Mouse (Mus musculus): ENCODE results near the gene Cdc42bpg.
"Not testable (repeated sequence)": the region's sequence is repeated elsewhere in the genome, so short reads cannot be mapped to it uniquely, and the experiment has no call there.

Cdc42bpg gene

GRCm38 (mm10) chr19:6299450-6300267, 6.6 kb upstream of the Cdc42bpg start:
- no peak for DNase-seq

GRCm38 (mm10) chr19:6300402-6300841, 5.8 kb upstream of the Cdc42bpg start:
- no peak for DNase-seq

- DNase-seq, result no peak
Measured at GRCm38 (mm10) chr19:6302114-6302513, 4.1 kb upstream of the Cdc42bpg start.

DNA sequence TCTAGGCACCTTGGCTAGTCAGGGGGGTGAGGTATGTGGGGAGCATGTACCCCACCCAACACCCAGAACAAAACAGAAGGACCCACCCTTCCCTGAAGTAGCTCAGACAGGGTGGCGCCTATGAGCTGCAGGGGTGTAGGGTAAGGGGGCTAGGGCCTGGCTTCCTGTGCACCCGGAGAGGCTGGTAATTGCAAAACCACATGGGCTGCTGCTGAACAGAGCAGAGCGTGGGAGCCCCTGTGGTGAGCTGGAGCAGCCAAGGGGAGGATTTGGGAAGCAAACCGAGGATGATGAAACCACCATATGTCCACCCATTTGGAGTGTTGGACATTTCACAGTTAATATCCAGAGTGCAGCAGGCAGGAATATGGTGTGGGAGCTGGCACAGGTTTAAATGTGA, 3.7 kb upstream of the Cdc42bpg start:
- peak; percentile 89 to 91 for DNase-seq

- peak; percentile 45 to 60 for DNase-seq
Measured at GRCm38 (mm10) chr19:6303831-6304230, 2.4 kb upstream of the Cdc42bpg start.

DNA sequence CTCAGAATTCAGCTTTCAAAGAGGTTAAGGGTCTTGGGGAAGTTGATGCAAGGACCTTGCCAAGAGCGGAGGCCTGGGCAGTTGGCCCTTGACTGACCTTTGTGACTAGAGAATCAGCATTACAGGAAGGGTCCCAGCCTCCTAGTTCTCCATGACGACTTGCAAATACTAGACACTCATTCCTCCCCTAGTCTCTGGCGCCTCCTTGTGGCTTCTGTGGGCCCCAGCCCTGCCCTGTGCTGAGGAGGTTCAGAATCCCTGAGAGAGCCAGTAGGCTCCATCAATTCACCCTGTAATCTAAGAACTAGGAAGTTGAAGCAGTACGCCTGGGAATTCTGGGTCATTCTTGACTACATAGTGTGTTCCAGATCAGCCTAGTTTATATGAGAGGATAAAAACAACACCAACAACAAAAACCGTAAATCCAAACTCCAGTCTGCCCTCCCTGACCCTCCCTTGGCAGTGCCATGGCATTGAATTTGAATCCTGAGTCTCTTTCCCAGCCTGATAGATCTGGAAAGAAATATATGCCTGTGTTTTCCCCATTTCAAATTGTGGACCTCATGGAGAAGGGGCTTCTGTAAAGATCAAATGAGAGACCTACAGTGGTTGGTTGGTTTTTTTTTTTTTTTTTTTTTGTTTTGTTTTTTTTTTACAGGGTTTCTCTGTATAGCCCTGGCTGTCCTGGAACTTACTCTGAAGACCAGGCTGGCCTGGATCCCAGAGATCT, 1.3 kb upstream of the Cdc42bpg start:
- DNase-seq, result peak; percentile 88 to 92

DNA sequence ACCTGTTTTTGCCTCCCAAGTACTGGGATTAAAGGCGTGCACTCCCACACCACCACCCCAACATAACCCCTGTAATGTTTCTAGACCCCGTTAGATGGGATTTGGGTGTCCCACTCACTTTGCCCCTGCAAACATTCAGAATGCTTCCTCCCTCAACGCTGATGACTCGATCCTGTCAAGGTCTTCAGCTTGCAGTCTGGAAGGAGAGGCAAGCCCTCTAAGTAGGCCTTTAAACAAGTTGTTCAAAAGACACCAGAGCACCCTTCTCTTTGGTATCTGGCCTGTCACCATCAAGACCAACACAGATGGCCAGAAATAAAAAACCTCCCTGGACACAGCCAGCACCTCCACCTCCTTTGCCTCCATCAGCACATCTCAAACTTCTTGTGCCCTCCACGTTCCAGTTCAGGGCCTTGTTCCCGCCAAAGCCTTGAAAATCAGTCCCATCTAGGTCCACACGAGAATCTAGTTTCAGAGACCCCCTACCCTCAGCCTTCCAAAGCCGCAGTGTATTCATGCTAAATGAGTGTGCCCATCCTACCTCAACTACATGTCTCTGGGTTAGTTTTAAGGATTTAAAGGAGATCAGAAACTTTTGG, 640 bp upstream of the Cdc42bpg start:
- DNase-seq, result no peak

GRCm38 (mm10) chr19:6306586-6306985, 330 bp downstream of the Cdc42bpg start:
- DNase-seq, result peak; percentile 73 to 83

GRCm38 (mm10) chr19:6307733-6308531, 1.7 kb downstream of the Cdc42bpg start:
- no peak for DNase-seq

DNA sequence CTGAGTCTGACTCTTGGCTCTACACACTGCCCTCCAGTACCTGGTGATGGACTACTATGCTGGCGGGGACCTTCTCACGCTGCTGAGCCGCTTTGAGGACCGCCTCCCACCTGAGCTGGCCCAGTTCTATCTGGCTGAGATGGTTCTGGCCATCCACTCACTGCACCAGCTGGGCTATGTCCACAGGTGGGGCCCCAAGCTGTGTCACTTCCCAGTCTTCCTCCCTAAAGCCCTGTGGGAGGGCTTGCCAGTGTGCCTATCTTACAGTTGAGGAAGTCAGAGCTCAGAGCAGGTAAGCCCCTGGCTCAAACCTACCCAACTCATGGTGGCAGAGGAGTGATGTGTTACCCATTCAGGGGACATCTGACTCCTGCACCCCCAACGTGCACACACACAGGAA, 3.9 kb downstream of the Cdc42bpg start:
- DNase-seq, result peak; percentile 50 to 59

GRCm38 (mm10) chr19:6311783-6312182, 5.5 kb downstream of the Cdc42bpg start:
- not testable (repeated sequence) for DNase-seq

DNA sequence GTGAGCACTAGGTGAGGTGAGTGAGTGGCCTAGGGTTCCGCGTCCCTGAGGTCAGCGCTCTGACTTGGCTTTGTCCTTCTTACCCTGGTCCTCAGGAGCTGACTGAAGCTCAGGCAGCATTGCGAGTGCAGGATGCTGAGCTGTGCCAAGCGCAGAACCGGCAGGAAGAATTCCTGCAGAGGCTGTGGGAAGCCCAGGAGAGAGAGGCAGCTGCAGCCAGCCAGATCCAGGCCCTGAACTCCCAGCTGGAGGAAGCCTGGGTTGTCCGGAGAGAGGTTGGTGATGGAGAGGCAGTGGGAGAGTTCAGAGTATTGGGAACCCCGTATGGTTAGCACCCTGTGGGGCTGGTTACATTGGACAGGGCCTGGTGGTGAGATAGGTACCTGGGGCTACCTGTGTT, 7.5 kb downstream of the Cdc42bpg start:
- no peak for DNase-seq

DNA sequence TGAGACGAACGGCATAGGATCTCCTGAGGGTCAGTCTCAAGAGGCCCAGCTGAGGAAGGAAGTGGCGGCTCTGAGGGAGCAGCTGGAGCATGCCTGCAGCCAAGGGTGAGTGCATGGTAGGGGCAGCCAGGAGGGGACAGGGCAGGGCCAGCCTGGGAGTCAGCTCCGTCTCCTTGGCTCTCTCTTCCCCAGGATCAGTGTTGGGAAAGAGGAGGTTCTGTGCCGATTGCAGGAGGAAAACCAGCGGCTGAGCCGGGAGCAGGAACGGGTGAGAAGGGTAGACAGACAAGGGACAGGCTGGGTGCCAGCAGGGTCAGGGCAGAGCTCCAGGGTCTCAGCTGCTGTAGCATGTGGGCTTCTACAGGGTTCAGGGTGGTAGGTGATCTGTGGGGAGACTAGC, 8.3 kb downstream of the Cdc42bpg start:
- no peak for DNase-seq

DNA sequence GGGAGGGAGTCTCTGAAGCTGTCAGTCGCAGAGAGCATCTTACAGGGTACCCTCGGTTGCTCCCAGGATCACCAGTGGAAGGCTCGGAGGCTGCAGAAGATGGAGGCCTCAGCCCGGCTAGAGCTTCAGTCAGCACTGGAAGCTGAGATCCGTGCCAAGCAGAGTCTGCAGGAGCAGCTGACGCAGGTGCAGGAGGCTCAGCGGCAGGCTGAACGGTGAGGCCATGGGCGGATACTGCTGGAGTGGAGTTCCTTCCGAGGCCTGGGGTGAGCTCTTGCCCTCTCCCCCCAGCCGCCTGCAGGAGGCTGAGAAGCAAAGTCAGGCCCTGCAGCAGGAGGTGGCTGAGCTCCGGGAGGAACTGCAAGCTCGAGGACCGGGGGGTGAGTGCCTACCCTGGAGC, 9.3 kb downstream of the Cdc42bpg start:
- peak; percentile 69 to 70 for DNase-seq

DNA sequence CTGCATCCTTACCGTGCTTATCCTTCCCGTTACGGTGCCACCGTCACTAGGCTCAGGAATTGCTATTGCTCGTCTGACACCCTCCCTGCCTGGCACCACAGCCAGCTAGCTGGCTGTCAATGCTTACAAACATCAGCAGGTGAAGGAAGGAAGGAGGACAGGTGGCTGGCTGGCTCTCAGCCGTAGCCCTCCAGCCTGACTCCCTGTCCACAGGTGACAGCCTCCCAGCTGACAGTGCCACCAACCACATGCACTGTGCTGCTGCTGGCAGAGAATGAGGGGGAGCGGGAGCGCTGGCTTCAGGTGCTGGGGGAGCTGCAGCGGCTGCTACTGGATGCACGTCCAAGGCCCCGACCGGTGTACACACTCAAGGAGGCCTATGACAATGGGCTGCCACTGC, 11.9 kb downstream of the Cdc42bpg start:
- DNase-seq, result no peak

GRCm38 (mm10) chr19:6321358-6321757, 15.1 kb downstream of the Cdc42bpg start:
- no peak for DNase-seq

- no peak for DNase-seq
Measured at GRCm38 (mm10) chr19:6321786-6322621, 15.7 kb downstream of the Cdc42bpg start.

- no peak for DNase-seq
Measured at GRCm38 (mm10) chr19:6324751-6325150, 18.5 kb downstream of the Cdc42bpg start.

DNA sequence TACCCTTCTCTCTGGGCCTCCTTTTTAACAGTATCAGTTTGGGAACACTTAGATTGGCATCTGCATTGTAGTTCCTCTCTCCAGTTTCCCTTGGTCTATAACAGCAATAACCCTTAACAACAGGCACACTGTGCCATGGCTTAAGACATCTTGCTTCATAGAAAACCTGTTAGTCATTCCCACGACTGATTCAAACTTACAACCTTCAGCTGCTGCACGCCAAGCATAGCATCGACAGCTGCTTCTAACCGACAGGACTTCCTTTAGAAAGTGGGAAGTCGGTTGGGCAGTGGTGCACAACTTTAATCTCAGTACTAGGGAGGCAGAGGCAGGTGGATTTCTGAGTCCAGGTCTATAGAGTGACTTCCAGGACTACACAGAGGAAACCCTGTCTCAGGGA, 24.9 kb downstream of the Cdc42bpg start:
- no peak for DNase-seq

- peak; percentile 52 to 68 for DNase-seq
Measured at GRCm38 (mm10) chr19:6331719-6332516, 25.7 kb downstream of the Cdc42bpg start.

Measured in cerebellum, postnatal 36 days (tissue).